Mouse (Mus musculus): ENCODE data around the gene Npas3. TPM values are rescaled to one million over a fixed set of nuclear protein-coding genes. Genes with fewer than 3 reads are reported as not detected.

The Npas3 gene
- total and polyA plus RNA-seq, 2 experiments, result 0.04 TPM; not detected in 1

DNA sequence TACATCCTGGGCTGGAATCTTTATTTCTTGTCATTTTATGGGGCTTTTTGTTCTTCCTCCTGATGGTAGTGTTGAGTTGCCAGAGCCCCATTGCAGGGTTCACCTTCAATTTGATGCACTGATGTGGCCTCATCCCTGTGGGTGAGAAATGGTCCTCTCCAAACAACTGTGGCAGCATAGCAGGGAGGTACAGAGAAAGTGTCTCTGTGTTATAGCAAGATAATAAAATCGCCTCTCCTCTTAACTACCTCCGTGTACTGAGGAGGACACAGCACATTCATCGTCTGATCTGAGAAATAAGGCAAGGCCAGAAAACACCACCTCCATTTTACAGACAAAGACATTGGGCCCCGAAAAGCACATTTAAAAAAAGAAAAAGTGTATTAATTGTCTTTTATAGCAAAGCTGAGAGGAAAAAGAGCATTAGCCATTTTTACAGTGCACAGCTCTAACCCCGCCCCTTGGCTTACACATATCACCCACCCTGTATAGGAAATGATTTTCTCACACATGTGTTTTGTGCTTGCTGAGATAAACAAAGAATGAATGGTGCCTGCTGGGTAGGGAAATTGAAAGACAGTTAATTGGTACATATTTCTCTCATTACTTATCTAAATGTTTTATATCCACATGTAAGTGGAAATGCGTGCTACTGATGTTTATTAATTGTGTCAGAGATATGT, 546.4 kb downstream of the Npas3 start:
- no peak for DNase-seq (ENCODE audit: extremely low read depth, low read depth, low spot score)
- H3K4me3 ChIP-seq (ENCODE audit: insufficient read depth, low read depth, low read length), result no peak overlapping the region

DNA sequence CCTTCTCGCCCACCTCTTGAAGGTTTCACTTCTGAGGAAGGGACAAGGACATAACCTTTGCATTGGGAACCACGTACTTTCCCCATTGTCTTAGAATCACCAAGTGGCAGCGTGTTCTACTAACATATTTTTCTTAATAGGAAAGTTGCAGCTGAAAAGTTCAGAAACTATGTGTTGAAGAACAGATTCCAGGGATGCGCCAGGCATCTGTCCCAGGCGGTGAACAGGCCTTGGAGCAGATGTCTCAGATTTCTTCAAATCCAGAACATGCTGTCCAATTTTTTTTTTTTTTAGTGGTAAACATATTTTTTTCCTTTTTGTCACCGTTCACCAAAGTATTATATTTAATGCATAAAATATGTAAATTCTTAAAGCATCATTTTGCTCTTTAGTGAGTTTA, 553.4 kb downstream of the Npas3 start:
- Histone ChIP-seq H3K79me2 (ENCODE audit: control insufficient read depth, insufficient read depth, low read length) (no peaks in the 10 kb centered on the region), H3K4me1 (ENCODE audit: control insufficient read depth, insufficient read depth, low read length) (no peaks in the 10 kb centered on the region), H3K9ac (ENCODE audit: low read depth, low read length) (no peak overlapping the region), H3K27ac (replicated peaks; ENCODE audit: insufficient read depth, low read depth, low read length) (no peak overlapping the region), H3K27me3 (ENCODE audit: control insufficient read depth, insufficient read depth, low read length) (no peaks in the 10 kb centered on the region), H3K4me3 (ENCODE audit: insufficient read depth, low read depth, low read length) (no peak overlapping the region), H3K36me3 (ENCODE audit: control insufficient read depth, insufficient read depth, low read length) (no peaks in the 10 kb centered on the region)
- no peak for DNase-seq (ENCODE audit: extremely low read depth, low read depth, low spot score)
- 87% methylated on average over 6 of the region's 6 CpGs for WGBS
- TF ChIP-seq POLR2A (IDR thresholded peaks at IDR 0.05; ENCODE audit: extremely low read depth, insufficient read depth, low read length) (no peak), CTCF (IDR thresholded peaks at IDR 0.05; ENCODE audit: low read depth, low read length) (no peak)

More for the DNA sequence above, 546.4 kb downstream of the Npas3 start:
- 86% methylated on average over 6 of the region's 6 CpGs for WGBS
- no peaks in the 10 kb centered on the region for H3K4me1 ChIP-seq (ENCODE audit: control insufficient read depth, insufficient read depth, low read length)
- TF ChIP-seq CTCF (IDR thresholded peaks at IDR 0.05; ENCODE audit: low read depth, low read length), result no peak
- no peak for TF ChIP-seq POLR2A (IDR thresholded peaks at IDR 0.05; ENCODE audit: extremely low read depth, insufficient read depth, low read length)
- H3K9ac ChIP-seq (ENCODE audit: low read depth, low read length), result no peak overlapping the region
- no peak overlapping the region for H3K27ac ChIP-seq (replicated peaks; ENCODE audit: insufficient read depth, low read depth, low read length)
- H3K36me3 ChIP-seq (ENCODE audit: control insufficient read depth, insufficient read depth, low read length), result no peaks in the 10 kb centered on the region
- no peaks in the 10 kb centered on the region for H3K27me3 ChIP-seq (ENCODE audit: control insufficient read depth, insufficient read depth, low read length)
- H3K79me2 ChIP-seq (ENCODE audit: control insufficient read depth, insufficient read depth, low read length), result no peaks in the 10 kb centered on the region

DNA sequence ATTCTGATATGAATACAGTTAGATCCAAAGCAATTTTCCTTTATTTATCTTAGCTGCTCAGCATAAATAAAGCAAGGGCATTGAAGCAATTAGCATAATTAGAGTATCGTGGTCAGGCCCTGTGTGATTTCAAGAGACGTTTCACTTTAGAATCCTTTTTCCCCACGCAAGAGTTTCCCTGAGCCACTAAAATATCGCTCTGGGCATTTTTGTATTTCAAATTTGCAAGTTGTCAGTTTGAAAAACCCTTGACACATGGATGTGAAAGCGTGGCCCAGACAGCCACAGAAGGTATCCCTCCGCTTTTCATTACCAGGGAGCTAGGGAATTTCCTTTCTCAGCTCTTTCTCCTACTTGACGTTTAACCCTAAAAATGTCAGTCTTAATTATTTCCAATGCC, 553.9 kb downstream of the Npas3 start:
- Histone ChIP-seq H3K36me3 (ENCODE audit: control insufficient read depth, insufficient read depth, low read length) (no peaks in the 10 kb centered on the region), H3K9ac (ENCODE audit: low read depth, low read length) (no peak overlapping the region), H3K27me3 (ENCODE audit: control insufficient read depth, insufficient read depth, low read length) (no peaks in the 10 kb centered on the region), H3K79me2 (ENCODE audit: control insufficient read depth, insufficient read depth, low read length) (no peaks in the 10 kb centered on the region), H3K4me3 (ENCODE audit: insufficient read depth, low read depth, low read length) (no peak overlapping the region), H3K4me1 (ENCODE audit: control insufficient read depth, insufficient read depth, low read length) (no peaks in the 10 kb centered on the region), H3K27ac (replicated peaks; ENCODE audit: insufficient read depth, low read depth, low read length) (no peak overlapping the region)
- WGBS, result 81% methylated on average over 7 of the region's 7 CpGs
- DNase-seq (ENCODE audit: extremely low read depth, low read depth, low spot score), result no peak
- TF ChIP-seq CTCF (IDR thresholded peaks at IDR 0.05; ENCODE audit: low read depth, low read length), result no peak
- no peak for TF ChIP-seq POLR2A (IDR thresholded peaks at IDR 0.05; ENCODE audit: extremely low read depth, insufficient read depth, low read length)

DNA sequence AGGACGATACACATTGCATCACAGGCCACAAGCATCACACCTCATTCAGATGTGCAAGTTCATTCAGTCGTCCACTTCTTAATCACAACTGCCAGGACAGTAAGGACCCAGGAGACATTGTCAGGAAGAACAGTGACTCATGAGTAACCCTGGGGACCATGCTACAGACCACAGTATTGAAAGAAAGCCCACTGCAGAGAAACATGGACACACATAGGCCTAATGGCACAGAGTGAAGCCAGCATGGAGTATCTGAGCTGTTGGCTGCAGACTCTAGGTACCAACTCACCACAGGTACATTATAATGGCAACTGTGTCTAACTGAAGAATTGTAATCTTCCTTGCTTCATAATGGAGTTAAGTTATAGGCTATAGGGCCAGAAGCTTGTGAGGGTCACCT, 561.6 kb downstream of the Npas3 start:
- TF ChIP-seq CTCF (IDR thresholded peaks at IDR 0.05; ENCODE audit: low read depth, low read length), result no peak
- no peak for TF ChIP-seq POLR2A (IDR thresholded peaks at IDR 0.05; ENCODE audit: extremely low read depth, insufficient read depth, low read length)
- Histone ChIP-seq H3K4me1 (ENCODE audit: control insufficient read depth, insufficient read depth, low read length) (no peaks in the 10 kb centered on the region), H3K27ac (replicated peaks; ENCODE audit: insufficient read depth, low read depth, low read length) (no peak overlapping the region), H3K79me2 (ENCODE audit: control insufficient read depth, insufficient read depth, low read length) (no peaks in the 10 kb centered on the region), H3K9ac (ENCODE audit: low read depth, low read length) (no peak overlapping the region), H3K4me3 (ENCODE audit: insufficient read depth, low read depth, low read length) (no peak overlapping the region), H3K27me3 (ENCODE audit: control insufficient read depth, insufficient read depth, low read length) (no peaks in the 10 kb centered on the region), H3K36me3 (ENCODE audit: control insufficient read depth, insufficient read depth, low read length) (no peaks in the 10 kb centered on the region)
- no peak for DNase-seq (ENCODE audit: extremely low read depth, low read depth, low spot score)
- 90% methylated on average over 2 of the region's 2 CpGs for WGBS

DNA sequence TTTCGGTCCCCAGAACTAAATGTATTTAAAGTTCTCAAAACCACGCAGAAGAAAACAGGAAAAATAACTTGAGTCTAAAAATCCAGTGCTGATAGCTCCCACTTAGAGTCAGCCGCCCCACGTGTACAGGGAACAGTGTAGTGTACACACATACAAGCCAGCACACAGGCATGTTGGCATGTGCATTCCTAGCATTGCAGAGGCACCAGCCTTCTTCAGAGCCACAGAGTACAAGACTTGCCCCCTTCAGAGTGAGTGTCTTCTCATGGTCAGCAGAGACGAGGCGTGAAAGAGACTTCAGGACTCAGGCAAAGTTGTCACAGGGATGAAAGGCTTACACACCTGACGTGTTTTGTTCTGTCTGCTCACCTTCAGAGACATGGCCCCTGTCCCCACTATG, 565.8 kb downstream of the Npas3 start:
- H3K79me2 ChIP-seq (ENCODE audit: control insufficient read depth, insufficient read depth, low read length), result no peaks in the 10 kb centered on the region
- H3K27ac ChIP-seq (replicated peaks; ENCODE audit: insufficient read depth, low read depth, low read length), result no peak overlapping the region
- WGBS, result 85% methylated on average over 7 of the region's 7 CpGs
- TF ChIP-seq CTCF (IDR thresholded peaks at IDR 0.05; ENCODE audit: low read depth, low read length), result no peak
- no peak for TF ChIP-seq POLR2A (IDR thresholded peaks at IDR 0.05; ENCODE audit: extremely low read depth, insufficient read depth, low read length)
- H3K36me3 ChIP-seq (ENCODE audit: control insufficient read depth, insufficient read depth, low read length), result no peaks in the 10 kb centered on the region
- no peak overlapping the region for H3K9ac ChIP-seq (ENCODE audit: low read depth, low read length)
- DNase-seq (ENCODE audit: extremely low read depth, low read depth, low spot score), result no peak
- no peak overlapping the region for H3K4me3 ChIP-seq (ENCODE audit: insufficient read depth, low read depth, low read length)
- no peaks in the 10 kb centered on the region for H3K27me3 ChIP-seq (ENCODE audit: control insufficient read depth, insufficient read depth, low read length)
- H3K4me1 ChIP-seq (ENCODE audit: control insufficient read depth, insufficient read depth, low read length), result no peaks in the 10 kb centered on the region

DNA sequence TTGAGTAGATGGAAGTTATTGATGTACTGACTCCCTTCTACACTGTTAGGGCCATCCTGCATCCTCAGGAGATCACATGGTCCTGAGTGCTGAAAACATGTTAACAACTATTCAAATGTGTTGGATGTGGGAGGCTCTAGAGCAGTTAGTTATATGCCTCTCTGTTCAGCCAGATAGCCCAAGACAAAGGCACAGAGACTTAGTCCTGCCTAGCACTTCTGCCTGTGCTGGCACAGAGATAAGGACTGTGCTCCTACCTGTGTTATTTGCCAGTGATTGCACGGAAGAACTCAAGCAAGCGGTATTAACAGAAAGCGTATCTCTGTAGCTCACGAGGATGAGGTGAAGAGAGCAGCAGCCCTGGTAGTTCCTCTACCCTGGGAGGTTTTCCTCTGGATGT, 571.5 kb downstream of the Npas3 start:
- DNase-seq (ENCODE audit: extremely low read depth, low read depth, low spot score), result no peak
- H3K9ac ChIP-seq (ENCODE audit: low read depth, low read length), result no peak overlapping the region
- H3K36me3 ChIP-seq (ENCODE audit: control insufficient read depth, insufficient read depth, low read length), result no peaks in the 10 kb centered on the region
- H3K79me2 ChIP-seq (ENCODE audit: control insufficient read depth, insufficient read depth, low read length), result no peaks in the 10 kb centered on the region
- no peaks in the 10 kb centered on the region for H3K4me1 ChIP-seq (ENCODE audit: control insufficient read depth, insufficient read depth, low read length)
- H3K27me3 ChIP-seq (ENCODE audit: control insufficient read depth, insufficient read depth, low read length), result no peaks in the 10 kb centered on the region
- H3K4me3 ChIP-seq (ENCODE audit: insufficient read depth, low read depth, low read length), result no peak overlapping the region
- TF ChIP-seq POLR2A (IDR thresholded peaks at IDR 0.05; ENCODE audit: extremely low read depth, insufficient read depth, low read length) (no peak), CTCF (IDR thresholded peaks at IDR 0.05; ENCODE audit: low read depth, low read length) (no peak)
- 86% methylated on average over 4 of the region's 4 CpGs for WGBS
- no peak overlapping the region for H3K27ac ChIP-seq (replicated peaks; ENCODE audit: insufficient read depth, low read depth, low read length)
